Mouse (Mus musculus) MEL (cell line): ENCODE measurements around the gene Rab11fip5. TPM values are rescaled to one million over a fixed set of nuclear protein-coding genes. Genes with fewer than 3 reads are reported as not detected.
A peak's percentile ranks its signal among the peaks of the same experiment; 100 is the strongest.

Experiments used
- DNase-seq: peaks from one replicate; pipeline ENCODE4 v3.0.0; 2011; ENCODE audit warnings: low read depth, low spot score
- H3K27ac ChIP-seq: 2 replicates; pipeline ENCODE4 v1.5.1; 2012; ENCODE audit warnings: low read depth, mild to moderate bottlenecking, control low read depth, low read length, moderate library complexity; ENCODE audit not compliant: control insufficient read depth
- H3K27me3 ChIP-seq, 2 experiments: fragments of 150-350 bp in 1 of 2; sonication (generic) in 1 of 2; 2 replicates each; pipeline ENCODE4 v1.6.1; 2012; ENCODE audit warnings: low read length in 2 of 2, mild to moderate bottlenecking in 2 of 2, improper control_type of control experiment in 1 of 2, moderate library complexity in 1 of 2; ENCODE audit not compliant: insufficient read depth in 2 of 2, control insufficient read depth in 1 of 2
- H3K36me3 ChIP-seq, 2 experiments: 2 replicates each; pipeline ENCODE4 v1.6.1; 2012 to 2014; ENCODE audit warnings: low read length in 2 of 2, improper control_type of control experiment in 1 of 2, inconsistent platforms in 1 of 2, mild to moderate bottlenecking in 1 of 2; ENCODE audit not compliant: insufficient read depth in 2 of 2, control insufficient read depth in 1 of 2
- H3K4me1 ChIP-seq, 2 experiments: fragments of 150-350 bp in 1 of 2; sonication (generic) in 1 of 2; 2 replicates each; pipeline ENCODE4 v1.6.1; 2012; ENCODE audit warnings: low read length in 2 of 2, improper control_type of control experiment in 1 of 2, mild to moderate bottlenecking in 1 of 2; ENCODE audit not compliant: insufficient read depth in 2 of 2, control insufficient read depth in 1 of 2
- H3K4me3 ChIP-seq, 2 experiments: fragments of 150-350 bp in 1 of 2; sonication (generic) in 1 of 2; 2 replicates each; pipeline ENCODE4 v1.5.1; 2012; ENCODE audit warnings: low read depth in 2 of 2, low read length in 2 of 2, mild to moderate bottlenecking in 2 of 2, moderate library complexity in 2 of 2, control low read depth in 1 of 2, improper control_type of control experiment in 1 of 2; ENCODE audit not compliant: control insufficient read depth in 1 of 2, insufficient read depth in 1 of 2
- H3K79me2 ChIP-seq: 2 replicates; pipeline ENCODE4 v1.6.1; 2012; ENCODE audit warnings: mild to moderate bottlenecking, low read length, moderate library complexity; ENCODE audit not compliant: control insufficient read depth, poor library complexity, insufficient read depth
- H3K9ac ChIP-seq: 2 replicates; pipeline ENCODE4 v1.6.1; 2012; ENCODE audit warnings: low read depth, mild to moderate bottlenecking, control low read depth, low read length, moderate library complexity; ENCODE audit not compliant: control insufficient read depth, poor library complexity, severe bottlenecking
- H3K9me3 ChIP-seq: fragments of 150-350 bp; sonication (generic); replicated peaks from 2 replicates; pipeline ENCODE4 v1.6.1; 2012; ENCODE audit warnings: mild to moderate bottlenecking, low read length, improper control_type of control experiment, moderate library complexity; ENCODE audit not compliant: insufficient read depth
- BHLHE40 ChIP-seq: IDR thresholded peaks from 2 replicates; pipeline ENCODE4 v1.6.1; 2012; ENCODE audit warnings: low read depth, mild to moderate bottlenecking, inconsistent platforms, low read length, improper control_type of control experiment, borderline replicate concordance
- CHD1 ChIP-seq: IDR thresholded peaks from 2 replicates; pipeline ENCODE4 v1.6.1; 2012; ENCODE audit warnings: low read depth, mild to moderate bottlenecking, inconsistent platforms, low read length, improper control_type of control experiment
- CHD2 ChIP-seq: IDR thresholded peaks from 2 replicates; pipeline ENCODE4 v1.6.1; 2011; ENCODE audit warnings: low read length, improper control_type of control experiment
- E2F4 ChIP-seq: IDR thresholded peaks from 2 replicates; pipeline ENCODE4 v1.6.1; 2011; ENCODE audit warnings: low read depth, low read length, improper control_type of control experiment, borderline replicate concordance
- ELF1 ChIP-seq: IDR thresholded peaks from 2 replicates; pipeline ENCODE4 v1.6.1; 2014; ENCODE audit warnings: low read depth, mild to moderate bottlenecking, inconsistent platforms, low read length, improper control_type of control experiment, moderate library complexity
- EP300 ChIP-seq, 2 experiments: IDR thresholded peaks; 2 replicates each; pipeline ENCODE4 v1.6.1; 2011; ENCODE audit warnings: improper control_type of control experiment in 2 of 2, low read length in 2 of 2, low read depth in 1 of 2, mild to moderate bottlenecking in 1 of 2
- ETS1 ChIP-seq: IDR thresholded peaks from 2 replicates; pipeline ENCODE4 v1.6.1; 2012; ENCODE audit warnings: low read depth, mild to moderate bottlenecking, inconsistent platforms, low read length, improper control_type of control experiment, moderate library complexity
- GABPA ChIP-seq: IDR thresholded peaks from 2 replicates; pipeline ENCODE4 v1.6.1; 2012; ENCODE audit warnings: low read depth, mild to moderate bottlenecking, inconsistent platforms, low read length, improper control_type of control experiment, moderate library complexity
- MAFK ChIP-seq: IDR thresholded peaks from 2 replicates; pipeline ENCODE4 v1.6.1; 2011; ENCODE audit warnings: low read depth, mild to moderate bottlenecking, low read length, improper control_type of control experiment, borderline replicate concordance
- MAZ ChIP-seq: IDR thresholded peaks from 2 replicates; pipeline ENCODE4 v1.6.1; 2012; ENCODE audit warnings: low read depth, mild to moderate bottlenecking, inconsistent platforms, low read length, improper control_type of control experiment
- MEF2A ChIP-seq: IDR thresholded peaks from 2 replicates; pipeline ENCODE4 v1.6.1; 2014; ENCODE audit warnings: low read depth, mild to moderate bottlenecking, inconsistent platforms, low read length, improper control_type of control experiment; ENCODE audit not compliant: poor library complexity, insufficient replicate concordance, severe bottlenecking; ENCODE audit errors: extremely low read depth
- RAD21 ChIP-seq: IDR thresholded peaks from 2 replicates; pipeline ENCODE4 v1.6.1; 2011; ENCODE audit warnings: mild to moderate bottlenecking, low read depth, low read length, improper control_type of control experiment
- RCOR1 ChIP-seq: IDR thresholded peaks from 2 replicates; pipeline ENCODE4 v1.6.1; 2012; ENCODE audit warnings: low read depth, mild to moderate bottlenecking, inconsistent platforms, low read length, improper control_type of control experiment
- SIN3A ChIP-seq: IDR thresholded peaks from 2 replicates; pipeline ENCODE4 v1.6.1; 2012; ENCODE audit warnings: low read length, improper control_type of control experiment, inconsistent platforms
- SMC3 ChIP-seq: IDR thresholded peaks from 2 replicates; pipeline ENCODE4 v1.6.1; 2011; ENCODE audit warnings: low read depth, low read length, improper control_type of control experiment
- TBP ChIP-seq: IDR thresholded peaks from 2 replicates; pipeline ENCODE4 v1.8.0; 2011; ENCODE audit warnings: low read depth, low read length, improper control_type of control experiment
- TCF12 ChIP-seq: IDR thresholded peaks from 2 replicates; pipeline ENCODE4 v1.6.1; 2014; ENCODE audit warnings: low read depth, mild to moderate bottlenecking, inconsistent platforms, low read length, improper control_type of control experiment, moderate library complexity
- ZKSCAN1 ChIP-seq: IDR thresholded peaks from 2 replicates; pipeline ENCODE4 v1.6.1; 2012; ENCODE audit warnings: low read depth, mild to moderate bottlenecking, inconsistent platforms, low read length, improper control_type of control experiment, moderate library complexity
- ZNF384 ChIP-seq: IDR thresholded peaks from 2 replicates; pipeline ENCODE4 v1.6.1; 2012; ENCODE audit warnings: low read depth, mild to moderate bottlenecking, inconsistent platforms, low read length, improper control_type of control experiment
- polyA plus RNA-seq, 2 experiments: library from polyadenylated mRNA; stranded (reverse) in 1 of 2; unstranded in 1 of 2; fragments of >175 nt in 1 of 2; fragments of >200 nt in 1 of 2; gene quantifications; 2 replicates each; pipeline versions ENCODE4 v1.2.1 to v1.2.4; 2012; ENCODE audit warnings: low replicate concordance in 2 of 2, low read depth in 1 of 2; ENCODE audit not compliant: insufficient read length in 2 of 2, insufficient read depth in 1 of 2, missing spikeins in 1 of 2
- total RNA-seq: library from RNA; depleted of rRNA; stranded (reverse); fragments of 300-350 nt; gene quantifications from 2 replicates; pipeline ENCODE4 v1.2.3, GENCODE M21; 2012

Gene Rab11fip5
- total and polyA plus RNA-seq, 3 experiments = 3.3 to 8.5 TPM; not detected in 1

DNA sequence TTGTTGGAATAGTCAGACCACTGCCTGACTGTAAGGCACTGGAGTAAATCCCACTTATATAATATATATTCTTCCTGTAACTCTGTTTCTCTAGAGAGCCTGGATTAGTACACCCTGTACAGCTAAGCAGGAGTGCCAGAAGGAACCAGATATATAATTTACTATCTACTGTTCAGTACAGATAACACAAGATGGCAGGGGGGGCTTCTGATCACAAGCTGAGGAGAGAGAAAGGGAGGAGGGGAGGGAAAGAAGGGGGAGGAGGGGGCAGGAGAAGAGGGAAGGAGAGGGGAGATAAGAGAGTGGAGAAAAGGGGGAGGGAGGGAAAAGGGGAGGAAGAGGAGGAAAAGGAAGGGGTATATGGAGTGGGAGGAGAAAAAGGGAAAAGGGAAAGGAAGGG, 68.6 kb downstream of the Rab11fip5 start:
- TF ChIP-seq ELF1 (0 out of 2 replicates have a peak, but pooled peaks have one; percentile 16), TBP (no peak), E2F4 (no peak), ETS1 (peak; percentile 16; the same call in 1 of the 2 replicates), MAZ (peak; percentile 62), SMC3 (no peak), RAD21 (no peak), TCF12 (peak; percentile 77), RCOR1 (peak; percentile 38; the same call in 1 of the 2 replicates), EP300 (IDR thresholded peaks at IDR 0.05; ENCODE audit: low read depth in 1 of 2, low read length in 2 of 2) (peak in 1 of 2 experiments; percentile 59; a peak in 2 of 4 replicates)

GRCm38 (mm10) chr6:85304966-85305365, 69.5 kb downstream of the Rab11fip5 start:
- Histone ChIP-seq H3K9ac (no peak overlapping the region), H3K4me1 (peaks cover 0 to 5% of the 10 kb centered on the region in 2 experiments; a peak in 2 of 4 replicates), H3K27me3 (no peaks in the 10 kb centered on the region), H3K9me3 (no peaks in the 10 kb centered on the region), H3K4me3 (no peak overlapping the region), H3K79me2 (no peaks in the 10 kb centered on the region), H3K36me3 (peaks cover 0 to 9% of the 10 kb centered on the region in 2 experiments; a peak in 2 of 4 replicates), H3K27ac (no peak overlapping the region)
- DNase-seq = no peak
- TF ChIP-seq SIN3A (no peak), ZKSCAN1 (no peak), TCF12 (no peak), RAD21 (no peak), ETS1 (no peak), SMC3 (no peak), CHD1 (no peak), ZNF384 (no peak), MEF2A (no peak), MAFK (no peak), MAZ (no peak), BHLHE40 (no peak), CHD2 (no peak), GABPA (no peak)

More for the DNA sequence above, 68.6 kb downstream of the Rab11fip5 start:
- no peak for DNase-seq
- no peaks in the 10 kb centered on the region for H3K79me2 ChIP-seq
- no peaks in the 10 kb centered on the region for H3K9me3 ChIP-seq
- no peak overlapping the region for H3K9ac ChIP-seq
- H3K36me3 ChIP-seq = peaks cover 0 to 9% of the 10 kb centered on the region in 2 experiments; a peak in 2 of 4 replicates
- no peaks in the 10 kb centered on the region for H3K27me3 ChIP-seq
- no peak overlapping the region for H3K27ac ChIP-seq
- no peak overlapping the region for H3K4me3 ChIP-seq
- peaks cover 0 to 5% of the 10 kb centered on the region in 2 experiments; a peak in 2 of 4 replicates for H3K4me1 ChIP-seq
